Mouse (Mus musculus) C2C12 (cell line): ENCODE results near the gene Tuba3a. TPM values are rescaled to one million over a fixed set of nuclear protein-coding genes. Genes with fewer than 3 reads are reported as not detected.
"Not testable (repeated sequence)": the region's sequence is repeated elsewhere in the genome, so short reads cannot be mapped to it uniquely, and the experiment has no call there.

Source experiments
- H3K27me3 ChIP-seq: one replicate; pipeline ENCODE4 v1.6.1; 2011; ENCODE audit not compliant: control insufficient read depth, insufficient read depth, insufficient read length
- H3K36me3 ChIP-seq: one replicate; pipeline ENCODE4 v1.6.1; 2011; ENCODE audit not compliant: control insufficient read depth, insufficient read depth
- H3K4me3 ChIP-seq: one replicate; pipeline ENCODE4 v1.5.1; 2011; ENCODE audit warnings: mild to moderate bottlenecking, control low read depth; ENCODE audit not compliant: poor library complexity, insufficient read depth, severe bottlenecking
- H3K79me2 ChIP-seq: one replicate; pipeline ENCODE4 v1.6.1; 2011; ENCODE audit not compliant: control insufficient read depth, insufficient read depth
- H3K79me3 ChIP-seq: one replicate; pipeline ENCODE4 v1.6.1; 2011; ENCODE audit warnings: low read depth, control low read depth
- H3ac ChIP-seq: one replicate; pipeline ENCODE3; 2011; ENCODE audit warnings: low read depth; ENCODE audit not compliant: control insufficient read depth, insufficient read length
- CEBPB ChIP-seq: IDR thresholded peaks from one replicate; pipeline ENCODE4 v1.6.1; 2011; ENCODE audit warnings: low read depth, mild to moderate bottlenecking, control low read depth, moderate library complexity
- CTCF ChIP-seq: IDR thresholded peaks from one replicate; pipeline ENCODE4 v1.5.1; 2011; ENCODE audit not compliant: control insufficient read depth, insufficient read depth, insufficient read length
- FOSL1 ChIP-seq: IDR thresholded peaks from one replicate; pipeline ENCODE4 v1.8.0; 2011; ENCODE audit warnings: mild to moderate bottlenecking, low read length; ENCODE audit not compliant: poor library complexity, insufficient read depth, severe bottlenecking
- MAX ChIP-seq: IDR thresholded peaks from one replicate; pipeline ENCODE4 v1.6.1; 2011; ENCODE audit warnings: mild to moderate bottlenecking, control low read depth
- MYOD1 ChIP-seq: IDR thresholded peaks from one replicate; pipeline ENCODE4 v1.6.1; 2011; ENCODE audit warnings: low read depth; ENCODE audit not compliant: control insufficient read depth, insufficient read length
- MYOG ChIP-seq: IDR thresholded peaks from one replicate; pipeline ENCODE4 v1.6.1; 2011; ENCODE audit not compliant: control insufficient read depth, insufficient read length; ENCODE audit errors: extremely low read depth
- USF1 ChIP-seq: IDR thresholded peaks from one replicate; pipeline ENCODE4 v1.6.1; 2011; ENCODE audit warnings: low read depth, mild to moderate bottlenecking, control low read depth, moderate library complexity
- polyA plus RNA-seq: library from polyadenylated mRNA; unstranded; fragments of >200 nt; fragmentation: generic; extraction: Trizol; gene quantifications from one replicate; pipeline ENCODE4 v1.2.1, GENCODE M21; 2012; ENCODE audit warnings: missing spikeins

Gene Tuba3a
- polyA plus RNA-seq, 1 experiment = 0.05 TPM

GRCm38 (mm10) chr6:125312581-125313355, 26.9 kb upstream of the Tuba3a start:
- no peaks in the 10 kb centered on the region for H3K27me3 ChIP-seq
- peak overlapping the region; percentile 94 for H3ac ChIP-seq
- H3K4me3 ChIP-seq = peak overlapping the region; percentile 56
- H3K79me2 ChIP-seq = peaks cover 18% of the 10 kb centered on the region
- H3K79me3 ChIP-seq = peaks cover 6% of the 10 kb centered on the region
- H3K36me3 ChIP-seq = peaks cover 27% of the 10 kb centered on the region
- TF ChIP-seq MAX = no peak
- TF ChIP-seq MYOG = no peak
- TF ChIP-seq USF1 = no peak
- TF ChIP-seq MYOD1 = no peak
- no peak for TF ChIP-seq CTCF
- TF ChIP-seq FOSL1 = no peak

GRCm38 (mm10) chr6:125312171-125312570, 26.3 kb upstream of the Tuba3a start:
- Histone ChIP-seq H3K27me3 (no peaks in the 10 kb centered on the region), H3K36me3 (peaks cover 28% of the 10 kb centered on the region), H3K79me3 (peaks cover 6% of the 10 kb centered on the region), H3K79me2 (peaks cover 18% of the 10 kb centered on the region), H3ac (no peak overlapping the region), H3K4me3 (peak overlapping the region; percentile 56)
- TF ChIP-seq CEBPB = no peak
- no peak for TF ChIP-seq MAX

GRCm38 (mm10) chr6:125309406-125309805, 23.6 kb upstream of the Tuba3a start:
- Histone ChIP-seq H3K36me3 (peaks cover 35% of the 10 kb centered on the region), H3K79me3 (peaks cover 6% of the 10 kb centered on the region), H3K27me3 (no peaks in the 10 kb centered on the region), H3K79me2 (peaks cover 18% of the 10 kb centered on the region), H3K4me3 (no peak overlapping the region), H3ac (no peak overlapping the region)
- TF ChIP-seq MYOD1 (no peak), MAX (no peak), FOSL1 (no peak), CEBPB (no peak), USF1 (no peak), CTCF (no peak), MYOG (no peak)

- TF ChIP-seq CEBPB (no peak), CTCF (no peak), MAX (no peak), MYOD1 (no peak), USF1 (no peak), MYOG (no peak), FOSL1 (no peak)
- no peaks in the 10 kb centered on the region for H3K27me3 ChIP-seq
- peaks cover 35% of the 10 kb centered on the region for H3K36me3 ChIP-seq
- peaks cover 6% of the 10 kb centered on the region for H3K79me3 ChIP-seq
- H3K79me2 ChIP-seq = peaks cover 18% of the 10 kb centered on the region
- no peak overlapping the region for H3K4me3 ChIP-seq
- H3ac ChIP-seq = no peak overlapping the region
Measured at GRCm38 (mm10) chr6:125308921-125309320, 23.1 kb upstream of the Tuba3a start.

- TF ChIP-seq CEBPB (no peak), FOSL1 (no peak)
- Histone ChIP-seq H3K79me2 (peaks cover 3% of the 10 kb centered on the region), H3K79me3 (no peaks in the 10 kb centered on the region), H3ac (no peak overlapping the region), H3K27me3 (no peaks in the 10 kb centered on the region), H3K36me3 (peaks cover 31% of the 10 kb centered on the region), H3K4me3 (no peak overlapping the region)
Measured at GRCm38 (mm10) chr6:125307091-125307490, 21.2 kb upstream of the Tuba3a start.

- Histone ChIP-seq H3K79me2 (no peaks in the 10 kb centered on the region), H3K36me3 (peaks cover 19% of the 10 kb centered on the region), H3K79me3 (no peaks in the 10 kb centered on the region), H3K27me3 (no peaks in the 10 kb centered on the region), H3K4me3 (no peak overlapping the region), H3ac (no peak overlapping the region)
- TF ChIP-seq MYOG = no peak
- no peak for TF ChIP-seq USF1
- no peak for TF ChIP-seq MAX
- no peak for TF ChIP-seq CEBPB
- TF ChIP-seq MYOD1 = no peak
Measured at GRCm38 (mm10) chr6:125305465-125305864, 19.6 kb upstream of the Tuba3a start.

GRCm38 (mm10) chr6:125304408-125304807, 18.6 kb upstream of the Tuba3a start:
- H3K4me3 ChIP-seq, H3K79me2 ChIP-seq: not testable (repeated sequence)
- peaks cover 12% of the 10 kb centered on the region for H3K36me3 ChIP-seq

More at GRCm38 (mm10) chr6:125304408-125304807, 18.6 kb upstream of the Tuba3a start:
- H3K79me3 ChIP-seq, H3K27me3 ChIP-seq, H3ac ChIP-seq: not testable (repeated sequence)
